Comparison of ENCODE assay signal across 8 mouse cellular contexts in genomic region chr6:91514737-91515362, GRCm38 (mm10). TPM values are rescaled to one million over a fixed set of nuclear protein-coding genes. Genes with fewer than 3 reads are reported as not detected.
DNase-seq lines count a peak whose midpoint lies in the region; ATAC-seq and TF ChIP-seq lines count a peak whose summit lies in the region.

No protein-coding gene starts in this region.

- no peak for ATAC-seq in forebrain, embryonic 15.5 days (replicated peaks)
- no peak for ATAC-seq in liver, postnatal 0 days
- no peak for ATAC-seq in megakaryocyte-erythroid progenitor cell, adult 5-6 weeks (replicated peaks; ENCODE audit: low FRiP score, low TSS enrichment, poor library complexity, severe bottlenecking)

- H3K9me3 ChIP-seq in heart, embryonic 10.5 days: no peaks in the 10 kb centered on the region
- H3K9me3 ChIP-seq in forebrain, embryonic 15.5 days: no peaks in the 10 kb centered on the region
- H3K9me3 ChIP-seq in liver, postnatal 0 days (ENCODE audit: low read length): no peaks in the 10 kb centered on the region

- TF ChIP-seq CTCF in liver, postnatal 0 days (IDR thresholded peaks at IDR 0.05; ENCODE audit: low read depth): no peak

- H3K27ac ChIP-seq in heart, embryonic 10.5 days: peak overlapping the region; percentile 93
- peak overlapping the region; percentile 70 for H3K27ac ChIP-seq in forebrain, embryonic 15.5 days (replicated peaks)
- H3K27ac ChIP-seq in liver, postnatal 0 days (ENCODE audit: low read depth): peak overlapping the region; percentile 67; the same call in 1 of the 2 replicates

- no peak for DNase-seq in heart, embryonic 10.5 days (ENCODE audit: low spot score)
- DNase-seq in heart, adult 8-10 months (ENCODE audit: low spot score): no peak
- DNase-seq in CD8-positive naive resting alpha-beta T cell, adult 2 months (ENCODE audit: low read depth in 2 of 2, low spot score in 2 of 2): peak; percentile 4 to 12
- DNase-seq in liver, postnatal 0 days: no peak
- no peak for DNase-seq in adrenal gland, adult (ENCODE audit: inconsistent age in 2 of 2, low spot score in 1 of 2)
- no peak for DNase-seq in layer of hippocampus, adult 11-12 months (ENCODE audit: low spot score)

- H3K4me3 ChIP-seq in heart, embryonic 10.5 days: peak overlapping the region; percentile 87
- H3K4me3 ChIP-seq in forebrain, embryonic 15.5 days: peak overlapping the region; percentile 88
- peak overlapping the region; percentile 91 for H3K4me3 ChIP-seq in liver, postnatal 0 days (ENCODE audit: low read depth, low read length)

- H3K4me2 ChIP-seq in forebrain, embryonic 15.5 days (replicated peaks): peak overlapping the region; percentile 71
- peak overlapping the region; percentile 87 for H3K4me2 ChIP-seq in liver, postnatal 0 days (ENCODE audit: low read depth, low read length)

- H3K36me3 ChIP-seq in heart, embryonic 10.5 days: peaks cover 30% of the 10 kb centered on the region
- peaks cover 22% of the 10 kb centered on the region for H3K36me3 ChIP-seq in forebrain, embryonic 15.5 days
- H3K36me3 ChIP-seq in liver, postnatal 0 days (replicated peaks; ENCODE audit: insufficient read depth, low read length): peaks cover 22% of the 10 kb centered on the region

- peak overlapping the region; percentile 86 for H3K9ac ChIP-seq in forebrain, embryonic 15.5 days (replicated peaks)
- peak overlapping the region; percentile 74 for H3K9ac ChIP-seq in liver, postnatal 0 days (replicated peaks)

- 26% methylated on average over 10 of the region's 10 CpGs for WGBS in heart, embryonic 10.5 days
- 32% methylated on average over 10 of the region's 10 CpGs for WGBS in forebrain, embryonic 15.5 days
- 22% methylated on average over 10 of the region's 10 CpGs for WGBS in liver, postnatal 0 days (ENCODE audit: insufficient replicate concordance)

- no peaks in the 10 kb centered on the region for H3K27me3 ChIP-seq in heart, embryonic 10.5 days (ENCODE audit: insufficient read depth, poor library complexity, severe bottlenecking)
- no peaks in the 10 kb centered on the region for H3K27me3 ChIP-seq in forebrain, embryonic 15.5 days
- no peaks in the 10 kb centered on the region for H3K27me3 ChIP-seq in liver, postnatal 0 days (ENCODE audit: insufficient read depth, low read length)

- peaks cover 17% of the 10 kb centered on the region for H3K4me1 ChIP-seq in heart, embryonic 10.5 days
- H3K4me1 ChIP-seq in forebrain, embryonic 15.5 days: peaks cover 25% of the 10 kb centered on the region
- H3K4me1 ChIP-seq in liver, postnatal 0 days (ENCODE audit: insufficient read depth): peaks cover 16% of the 10 kb centered on the region

- TF ChIP-seq EP300 in liver, postnatal 0 days (IDR thresholded peaks at IDR 0.05; ENCODE audit: low read depth): no peak

RNA-seq across cellular contexts. Expression of gene Xpc, which starts 0.8 kb away (rescaled TPM):
- 12.2 and 14.2 TPM in 2 replicates for polyA plus RNA-seq in heart, embryonic 10.5 days (2016; fragmentation: Nextera tagmentation; extraction: Ambion mirVana)
- 10 to 100 TPM in 3 of 4 experiments, 1 to 10 TPM in 1; 9.6 to 11.0 (median 10.7) TPM for total RNA-seq in heart, adult 8-10 months (2022)
- 20.8 and 21.7 TPM in 2 replicates for polyA plus RNA-seq in forebrain, embryonic 15.5 days (2015; fragmentation: Nextera tagmentation; extraction: Ambion mirVana)
- polyA plus RNA-seq in liver, postnatal 0 days (2015; fragmentation: Nextera tagmentation; extraction: Ambion mirVana): 6.3 and 6.7 TPM in 2 replicates
- total RNA-seq in megakaryocyte-erythroid progenitor cell, adult 5-6 weeks (2014; fragmentation: Nextera tagmentation): 8.8 and 10.4 TPM in 2 replicates
- total RNA-seq in megakaryocyte-erythroid progenitor cell, adult 5-6 weeks (2017): 25.1 and 35.4 TPM in 2 replicates

RNA-seq across cellular contexts. Expression of gene Lsm3, which starts 0.9 kb away (rescaled TPM):
- 228 and 283 TPM in 2 replicates for polyA plus RNA-seq in heart, embryonic 10.5 days (2016; fragmentation: Nextera tagmentation; extraction: Ambion mirVana)
- 10 to 100 TPM; 61.4 to 69.1 (median 65.6) TPM for total RNA-seq in heart, adult 8-10 months (2022)
- 181 and 185 TPM in 2 replicates for polyA plus RNA-seq in forebrain, embryonic 15.5 days (2015; fragmentation: Nextera tagmentation; extraction: Ambion mirVana)
- 67.8 and 69.6 TPM in 2 replicates for polyA plus RNA-seq in liver, postnatal 0 days (2015; fragmentation: Nextera tagmentation; extraction: Ambion mirVana)
- total RNA-seq in megakaryocyte-erythroid progenitor cell, adult 5-6 weeks (2014; fragmentation: Nextera tagmentation): 211 and 214 TPM in 2 replicates
- total RNA-seq in megakaryocyte-erythroid progenitor cell, adult 5-6 weeks (2017): 372 and 520 TPM in 2 replicates

RNA-seq across cellular contexts. Expression of gene Tmem43, which starts 41.3 kb away (rescaled TPM):
- 36.7 and 41.6 TPM in 2 replicates for polyA plus RNA-seq in heart, embryonic 10.5 days (2016; fragmentation: Nextera tagmentation; extraction: Ambion mirVana)
- 10 to 100 TPM; 22.0 to 29.4 (median 26.1) TPM for total RNA-seq in heart, adult 8-10 months (2022)
- polyA plus RNA-seq in forebrain, embryonic 15.5 days (2015; fragmentation: Nextera tagmentation; extraction: Ambion mirVana): 54.1 and 57.0 TPM in 2 replicates
- polyA plus RNA-seq in liver, postnatal 0 days (2015; fragmentation: Nextera tagmentation; extraction: Ambion mirVana): 6.9 and 8.1 TPM in 2 replicates
- total RNA-seq in megakaryocyte-erythroid progenitor cell, adult 5-6 weeks (2014; fragmentation: Nextera tagmentation): 18.7 and 19.4 TPM in 2 replicates
- total RNA-seq in megakaryocyte-erythroid progenitor cell, adult 5-6 weeks (2017): 16.0 and 22.4 TPM in 2 replicates

RNA-seq across cellular contexts. Expression of gene Chchd4, which starts 41.5 kb away (rescaled TPM):
- 40.7 and 42.5 TPM in 2 replicates for polyA plus RNA-seq in heart, embryonic 10.5 days (2016; fragmentation: Nextera tagmentation; extraction: Ambion mirVana)
- 10 to 100 TPM; 14.5 to 20.5 (median 16.6) TPM for total RNA-seq in heart, adult 8-10 months (2022)
- polyA plus RNA-seq in forebrain, embryonic 15.5 days (2015; fragmentation: Nextera tagmentation; extraction: Ambion mirVana): 33.4 and 34.5 TPM in 2 replicates
- polyA plus RNA-seq in liver, postnatal 0 days (2015; fragmentation: Nextera tagmentation; extraction: Ambion mirVana): 10.7 and 11.3 TPM in 2 replicates
- 23.1 and 26.8 TPM in 2 replicates for total RNA-seq in megakaryocyte-erythroid progenitor cell, adult 5-6 weeks (2014; fragmentation: Nextera tagmentation)
- 24.1 and 24.9 TPM in 2 replicates for total RNA-seq in megakaryocyte-erythroid progenitor cell, adult 5-6 weeks (2017)

Comparison
In these comparisons a context has a peak if more than half of its experiments do, and no peak if none do; other contexts are left out.
1. DNase-seq: peak in CD8-positive naive resting alpha-beta T cell, adult 2 months (2 of 2); none in heart, embryonic 10.5 days (single experiment), heart, adult 8-10 months (single experiment), liver, postnatal 0 days (single experiment), adrenal gland, adult (0 of 2) and layer of hippocampus, adult 11-12 months (single experiment).
2. Peak in every context shown above with its lines, with median percentiles within 50 percentile points of each other: H3K27ac ChIP-seq and H3K4me3 ChIP-seq.